Mouse (Mus musculus) limb, embryonic 14.5 days (tissue): Measurements from ENCODE around the gene Fgfr2. TPM values are rescaled to one million over a fixed set of nuclear protein-coding genes. Genes with fewer than 3 reads are reported as not detected.

Experiments used
- ATAC-seq: fragments of 200-750 bp; cut with Nextera tagmentation; 2 replicates; pipeline ENCODE4 v1.8.0; 2017; ENCODE audit warnings: low read depth, moderate number of reproducible peaks, moderate TSS enrichment; ENCODE audit not compliant: low FRiP score
- DNase-seq: peaks from one replicate; pipeline ENCODE4 v3.0.0-alpha.2; 2015; ENCODE audit warnings: low spot score
- H3K27ac ChIP-seq: fragments of 300-500 bp; sonication (generic); replicated peaks from 2 replicates; pipeline ENCODE4 v1.5.1; 2014; ENCODE audit warnings: low read depth, mild to moderate bottlenecking, low read length, moderate library complexity, mixed read lengths
- H3K27me3 ChIP-seq: fragments of 300-500 bp; sonication (generic); 2 replicates; pipeline ENCODE4 v1.6.1; 2014; ENCODE audit warnings: low read length, mixed read lengths; ENCODE audit not compliant: control insufficient read depth, insufficient read depth
- H3K36me3 ChIP-seq: fragments of 300-500 bp; sonication (generic); 2 replicates; pipeline ENCODE4 v1.6.1; 2014; ENCODE audit warnings: mild to moderate bottlenecking, low read length, moderate library complexity, mixed read lengths; ENCODE audit not compliant: control insufficient read depth, insufficient read depth
- H3K4me1 ChIP-seq: fragments of 300-500 bp; sonication (generic); 2 replicates; pipeline ENCODE4 v1.6.1; 2014; ENCODE audit warnings: antibody characterized with exemption, low read length, mixed read lengths; ENCODE audit not compliant: control insufficient read depth, insufficient read depth
- H3K4me2 ChIP-seq: fragments of 300-500 bp; sonication (generic); replicated peaks from 2 replicates; pipeline ENCODE4 v1.6.1; 2014; ENCODE audit warnings: low read depth, mild to moderate bottlenecking, low read length, moderate library complexity; ENCODE audit not compliant: severe bottlenecking
- H3K4me3 ChIP-seq: fragments of 300-500 bp; sonication (generic); replicated peaks from 2 replicates; pipeline ENCODE4 v1.5.1; 2014; ENCODE audit warnings: low read length
- H3K9ac ChIP-seq: fragments of 300-500 bp; sonication (generic); 2 replicates; pipeline ENCODE4 v1.6.1; 2014; ENCODE audit warnings: mild to moderate bottlenecking, low read depth, low read length, moderate library complexity; ENCODE audit not compliant: severe bottlenecking
- H3K9me3 ChIP-seq: fragments of 300-500 bp; sonication (generic); 2 replicates; pipeline ENCODE4 v1.6.1; 2016; ENCODE audit warnings: low read length; ENCODE audit not compliant: control insufficient read depth
- POLR2A ChIP-seq: fragments of 200-500 bp; IDR thresholded peaks from 2 replicates; pipeline ENCODE4 v1.8.0; 2012; ENCODE audit warnings: inconsistent platforms, mild to moderate bottlenecking, moderate library complexity, borderline replicate concordance; ENCODE audit not compliant: insufficient read depth, insufficient read length; ENCODE audit errors: extremely low read depth
- WGBS: fragments of 180-500 bp; shearing (Covaris S2); extraction: QIAGEN DNeasy Blood & Tissue Kit; methylation state at CpG from one replicate; pipeline ENCODE4 v1.1.7; 2014; 5-methylcytosine and 5-hydroxymethylcytosine counted together
- polyA plus RNA-seq, 2 experiments: library from polyadenylated mRNA; depleted of rRNA in 1 of 2; stranded (reverse) in 1 of 2; unstranded in 1 of 2; fragments of >200 nt; fragmentation: Nextera tagmentation in 1 of 2; extraction: Ambion mirVana in 1 of 2; gene quantifications; 2 replicates each; pipeline versions ENCODE4 v1.2.1 to v1.2.3; 2012 to 2014

Gene Fgfr2
- polyA plus RNA-seq, 2 experiments, result 131 to 133 TPM

- H3K4me2 ChIP-seq, result no peak overlapping the region
- H3K4me1 ChIP-seq, result peaks cover 22% of the 10 kb centered on the region
- H3K9me3 ChIP-seq, result no peaks in the 10 kb centered on the region
- WGBS, result 79% methylated on average over 5 of the region's 5 CpGs
- no peak overlapping the region for H3K4me3 ChIP-seq
- H3K27ac ChIP-seq, result no peak overlapping the region
- no peak overlapping the region for H3K9ac ChIP-seq
- ATAC-seq (no peak), DNase-seq (no peak)
- H3K36me3 ChIP-seq, result peaks cover 39% of the 10 kb centered on the region
- H3K27me3 ChIP-seq, result no peaks in the 10 kb centered on the region
- TF ChIP-seq POLR2A, result no peak
These were observed 553.1 kb downstream of the Fgfr2 start for GRCm38 (mm10) chr7:132570071-132570470.

GRCm38 (mm10) chr7:132568817-132569216 is 554.3 kb downstream of the Fgfr2 start:
- Histone ChIP-seq H3K4me3 (no peak overlapping the region), H3K9me3 (no peaks in the 10 kb centered on the region), H3K27ac (no peak overlapping the region), H3K9ac (no peak overlapping the region), H3K4me2 (no peak overlapping the region), H3K4me1 (peaks cover 20% of the 10 kb centered on the region), H3K36me3 (peaks cover 50% of the 10 kb centered on the region), H3K27me3 (no peaks in the 10 kb centered on the region)
- ATAC-seq (no peak), DNase-seq (no peak)
- TF ChIP-seq POLR2A, result no peak
- 82% methylated on average over 6 of the region's 6 CpGs for WGBS

GRCm38 (mm10) chr7:132565831-132566230 is 557.3 kb downstream of the Fgfr2 start:
- Histone ChIP-seq H3K9me3 (no peaks in the 10 kb centered on the region), H3K4me2 (no peak overlapping the region), H3K4me1 (no peaks in the 10 kb centered on the region; the same call in 1 of the 2 replicates), H3K36me3 (peaks cover 80% of the 10 kb centered on the region), H3K4me3 (no peak overlapping the region), H3K27ac (no peak overlapping the region), H3K27me3 (no peaks in the 10 kb centered on the region), H3K9ac (no peak overlapping the region)
- DNase-seq, result no peak
- 60% methylated on average over 1 of the region's 1 CpGs for WGBS
- no peak for TF ChIP-seq POLR2A
- ATAC-seq, result no peak

GRCm38 (mm10) chr7:132559138-132559766 is 563.9 kb downstream of the Fgfr2 start:
- H3K9ac ChIP-seq, result no peak overlapping the region
- H3K4me3 ChIP-seq, result no peak overlapping the region
- DNase-seq (no peak), ATAC-seq (no peak)
- no peak overlapping the region for H3K27ac ChIP-seq
- no peaks in the 10 kb centered on the region; the same call in 1 of the 2 replicates for H3K4me1 ChIP-seq
- 34% methylated on average over 3 of the region's 3 CpGs for WGBS
- no peak overlapping the region for H3K4me2 ChIP-seq
- H3K36me3 ChIP-seq, result peaks cover 76% of the 10 kb centered on the region
- TF ChIP-seq POLR2A, result no peak
- no peaks in the 10 kb centered on the region for H3K9me3 ChIP-seq
- H3K27me3 ChIP-seq, result no peaks in the 10 kb centered on the region

GRCm38 (mm10) chr7:132558141-132558736 is 564.9 kb downstream of the Fgfr2 start:
- peaks cover 3% of the 10 kb centered on the region; the same call in 1 of the 2 replicates for H3K4me1 ChIP-seq
- no peak overlapping the region for H3K27ac ChIP-seq
- no peak for ATAC-seq
- no peaks in the 10 kb centered on the region for H3K9me3 ChIP-seq
- TF ChIP-seq POLR2A, result no peak
- WGBS, result 85% methylated on average over 7 of the region's 7 CpGs
- H3K27me3 ChIP-seq, result no peaks in the 10 kb centered on the region
- DNase-seq, result no peak
- no peak overlapping the region for H3K4me3 ChIP-seq
- no peak overlapping the region for H3K9ac ChIP-seq
- H3K4me2 ChIP-seq, result no peak overlapping the region
- peaks cover 66% of the 10 kb centered on the region for H3K36me3 ChIP-seq
